Mouse (Mus musculus): ENCODE results near the gene Npepps.
A peak's percentile ranks its signal among the peaks of the same experiment; 100 is the strongest.

Gene Npepps

GRCm38 (mm10) chr11:97186947-97187763 lies 93.3 kb downstream of the Npepps start:
- DNase-seq (ENCODE audit: low spot score): peak; percentile 98

GRCm38 (mm10) chr11:97185704-97186614 lies 94.5 kb downstream of the Npepps start:
- no peak for DNase-seq (ENCODE audit: low spot score)

- no peak for DNase-seq (ENCODE audit: low spot score)
These were observed 95.6 kb downstream of the Npepps start for GRCm38 (mm10) chr11:97184875-97185274.

- DNase-seq (ENCODE audit: low spot score): no peak
These were observed 98.0 kb downstream of the Npepps start for GRCm38 (mm10) chr11:97182446-97182845.

GRCm38 (mm10) chr11:97181061-97181460 lies 99.4 kb downstream of the Npepps start:
- DNase-seq (ENCODE audit: low spot score): no peak

GRCm38 (mm10) chr11:97178198-97178597 lies 102.2 kb downstream of the Npepps start:
- DNase-seq (ENCODE audit: low spot score): no peak

- DNase-seq (ENCODE audit: low spot score): peak; percentile 56
These were observed 103.6 kb downstream of the Npepps start for GRCm38 (mm10) chr11:97176851-97177250.

- no peak for DNase-seq (ENCODE audit: low spot score)
These were observed 104.9 kb downstream of the Npepps start for GRCm38 (mm10) chr11:97175499-97175898.

GRCm38 (mm10) chr11:97160341-97160740 lies 120.1 kb downstream of the Npepps start:
- DNase-seq (ENCODE audit: low spot score): no peak

GRCm38 (mm10) chr11:97156999-97157398 lies 123.4 kb downstream of the Npepps start:
- no peak for DNase-seq (ENCODE audit: low spot score)
